Mouse (Mus musculus): ENCODE measurements around the gene Aspg.

Gene Aspg

GRCm38 (mm10) chr12:112150011-112150410 lies 43.5 kb downstream of the Aspg start:
- in situ Hi-C loops (cut with MseI, MboI), result no loop called here

GRCm38 (mm10) chr12:112151244-112151979 lies 44.9 kb downstream of the Aspg start:
- in situ Hi-C loops (cut with MseI, MboI), result no loop called here

GRCm38 (mm10) chr12:112151980-112152362 lies 45.5 kb downstream of the Aspg start:
- in situ Hi-C loops (cut with MseI, MboI), result no loop called here

- in situ Hi-C loops (cut with MseI, MboI), result no loop called here
These were observed 47.1 kb downstream of the Aspg start for GRCm38 (mm10) chr12:112153597-112153996.

- in situ Hi-C loops (cut with MseI, MboI), result no loop called here
These were observed 48.0 kb downstream of the Aspg start for GRCm38 (mm10) chr12:112154476-112154875.

- in situ Hi-C loops (cut with MseI, MboI), result no loop called here
These were observed 49.0 kb downstream of the Aspg start for GRCm38 (mm10) chr12:112155218-112156051.

GRCm38 (mm10) chr12:112156804-112157203 lies 50.3 kb downstream of the Aspg start:
- in situ Hi-C loops (cut with MseI, MboI), result no loop called here

- in situ Hi-C loops (cut with MseI, MboI), result no loop called here
These were observed 51.8 kb downstream of the Aspg start for GRCm38 (mm10) chr12:112158246-112158645.

- in situ Hi-C loops (cut with MseI, MboI), result no loop called here
These were observed 52.3 kb downstream of the Aspg start for GRCm38 (mm10) chr12:112158784-112159183.

- in situ Hi-C loops (cut with MseI, MboI), result no loop called here
These were observed 57.7 kb downstream of the Aspg start for GRCm38 (mm10) chr12:112163981-112164839.

- in situ Hi-C loops (cut with MseI, MboI), result no loop called here
These were observed 58.4 kb downstream of the Aspg start for GRCm38 (mm10) chr12:112164840-112165219.

GRCm38 (mm10) chr12:112169240-112169639 lies 62.8 kb downstream of the Aspg start:
- in situ Hi-C loops (cut with MseI, MboI), result no loop called here

- in situ Hi-C loops (cut with MseI, MboI), result no loop called here
These were observed 64.4 kb downstream of the Aspg start for GRCm38 (mm10) chr12:112170671-112171574.

- in situ Hi-C loops (cut with MseI, MboI), result no loop called here
These were observed 65.2 kb downstream of the Aspg start for GRCm38 (mm10) chr12:112171657-112172056.

- in situ Hi-C loops (cut with MseI, MboI), result no loop called here
These were observed 65.7 kb downstream of the Aspg start for GRCm38 (mm10) chr12:112172214-112172613.

All from mouse trophoblast stem cell (cell line).